27 mouse cellular contexts compared by ENCODE assay signal in the genomic region with DNA sequence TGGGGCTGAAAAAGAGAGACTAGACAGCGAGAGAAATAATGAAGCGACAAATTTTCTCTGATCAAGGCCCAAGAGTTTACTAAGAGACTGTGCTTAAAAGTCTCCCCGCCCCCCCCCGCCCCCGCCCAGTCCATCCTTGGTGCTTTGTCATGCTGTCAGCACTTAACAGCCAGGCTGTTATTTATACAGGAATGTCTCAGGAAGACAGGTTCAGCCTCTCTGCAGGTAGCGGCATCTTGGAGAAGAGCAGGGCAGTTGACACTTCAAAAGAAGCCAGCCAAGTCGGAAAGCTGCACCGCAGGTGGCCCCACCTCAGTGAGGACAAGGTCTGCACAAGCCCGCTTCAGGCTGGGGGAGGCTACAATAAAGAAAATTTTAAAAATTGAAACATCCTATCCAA.
DNase-seq lines count a peak whose midpoint lies in the region; ATAC-seq lines count a peak whose summit lies in the region.
"Had no signal": no experiment of that assay in that cellular context is flagged by ENCODE, and none has a peak within 500 bp of the region (broad histone marks: within the 10 kb centered on the region; RNA-seq: fewer than 3 reads in every experiment).

No protein-coding gene starts in this region.

- no peak overlapping the region for H3K4me2 ChIP-seq in midbrain, embryonic 15.5 days
- no peak overlapping the region for H3K4me2 ChIP-seq in heart, embryonic 12.5 days
- H3K4me2 ChIP-seq: forebrain, embryonic 13.5 days; heart, embryonic 11.5 days; heart, embryonic 15.5 days; hindbrain, embryonic 13.5 days; intestine, embryonic 15.5 days had no signal

- no peak overlapping the region for H3K27ac ChIP-seq in midbrain, embryonic 15.5 days
- no peak overlapping the region for H3K27ac ChIP-seq in midbrain, embryonic 10.5 days (replicated peaks)
- no peak overlapping the region for H3K27ac ChIP-seq in limb, embryonic 10.5 days
- no peak overlapping the region for H3K27ac ChIP-seq in heart, embryonic 12.5 days (ENCODE audit: poor library complexity, severe bottlenecking)
- H3K27ac ChIP-seq: forebrain, embryonic 10.5 days; forebrain, embryonic 13.5 days; heart, embryonic 15.5 days; hindbrain, embryonic 10.5 days; hindbrain, embryonic 13.5 days; intestine, embryonic 15.5 days had no signal

- no peaks in the 10 kb centered on the region for H3K36me3 ChIP-seq in midbrain, embryonic 15.5 days (replicated peaks)
- H3K36me3 ChIP-seq in midbrain, embryonic 10.5 days: no peaks in the 10 kb centered on the region
- H3K36me3 ChIP-seq in limb, embryonic 10.5 days: no peaks in the 10 kb centered on the region
- H3K36me3 ChIP-seq in heart, embryonic 12.5 days: no peaks in the 10 kb centered on the region
- H3K36me3 ChIP-seq: forebrain, embryonic 10.5 days; G1E; heart, embryonic 15.5 days; hindbrain, embryonic 10.5 days; hindbrain, embryonic 13.5 days; intestine, embryonic 15.5 days had no signal

- H3K9me3 ChIP-seq in midbrain, embryonic 15.5 days: no peaks in the 10 kb centered on the region
- H3K9me3 ChIP-seq in midbrain, embryonic 10.5 days (replicated peaks): no peaks in the 10 kb centered on the region
- no peaks in the 10 kb centered on the region for H3K9me3 ChIP-seq in limb, embryonic 10.5 days (replicated peaks)
- H3K9me3 ChIP-seq in heart, embryonic 12.5 days (replicated peaks): no peaks in the 10 kb centered on the region
- H3K9me3 ChIP-seq: forebrain, embryonic 10.5 days; forebrain, embryonic 13.5 days; heart, embryonic 15.5 days; hindbrain, embryonic 10.5 days; hindbrain, embryonic 13.5 days; intestine, embryonic 15.5 days had no signal

- H3K27me3 ChIP-seq in midbrain, embryonic 15.5 days (replicated peaks): no peaks in the 10 kb centered on the region
- H3K27me3 ChIP-seq in midbrain, embryonic 10.5 days (ENCODE audit: low read depth, poor library complexity, severe bottlenecking): no peaks in the 10 kb centered on the region
- no peaks in the 10 kb centered on the region for H3K27me3 ChIP-seq in limb, embryonic 10.5 days (ENCODE audit: low read depth, poor library complexity, severe bottlenecking)
- no peaks in the 10 kb centered on the region for H3K27me3 ChIP-seq in heart, embryonic 12.5 days (replicated peaks)
- H3K27me3 ChIP-seq: forebrain, embryonic 13.5 days; heart, embryonic 15.5 days; hindbrain, embryonic 13.5 days; intestine, embryonic 15.5 days; Patski had no signal

- H3K4me1 ChIP-seq in midbrain, embryonic 15.5 days: no peaks in the 10 kb centered on the region
- no peaks in the 10 kb centered on the region for H3K4me1 ChIP-seq in midbrain, embryonic 10.5 days
- H3K4me1 ChIP-seq in limb, embryonic 10.5 days: no peaks in the 10 kb centered on the region
- no peaks in the 10 kb centered on the region for H3K4me1 ChIP-seq in heart, embryonic 12.5 days (replicated peaks)
- H3K4me1 ChIP-seq: forebrain, embryonic 10.5 days; forebrain, embryonic 13.5 days; heart, embryonic 15.5 days; hindbrain, embryonic 10.5 days; hindbrain, embryonic 13.5 days; intestine, embryonic 15.5 days had no signal

- peak; percentile 66 for ATAC-seq in midbrain, embryonic 15.5 days (replicated peaks)
- ATAC-seq in heart, embryonic 12.5 days (ENCODE audit: insufficient number of reproducible peaks, low FRiP score): no peak
- ATAC-seq: activated CD4-positive, CD25-positive, alpha-beta regulatory T cell, adult 4 months; forebrain, embryonic 13.5 days; forebrain, embryonic 16.5 days; hindbrain, embryonic 16.5 days; intestine, embryonic 15.5 days; Patski had no signal

- H3K4me3 ChIP-seq in midbrain, embryonic 15.5 days: no peak overlapping the region
- no peak overlapping the region for H3K4me3 ChIP-seq in midbrain, embryonic 10.5 days
- H3K4me3 ChIP-seq in limb, embryonic 10.5 days: no peak overlapping the region
- H3K4me3 ChIP-seq in heart, embryonic 12.5 days: no peak overlapping the region
- H3K4me3 ChIP-seq: forebrain, embryonic 10.5 days; forebrain, embryonic 13.5 days; heart, embryonic 15.5 days; hindbrain, embryonic 10.5 days; hindbrain, embryonic 13.5 days; intestine, embryonic 15.5 days had no signal

- DNase-seq in cerebellum, postnatal 10 days: peak; percentile 9 to 31
- no peak for DNase-seq in cerebellum, adult 9-11 months
- no peak for DNase-seq in midbrain, embryonic 10.5 days (ENCODE audit: low spot score)
- peak; percentile 28 for DNase-seq in limb, embryonic 10.5 days (ENCODE audit: low spot score)
- no peak for DNase-seq in gastrocnemius, postnatal 25 days
- DNase-seq: adrenal gland, adult 8-10 months; adrenal gland, postnatal 25 days; cerebellum, adult 18-20 months; cerebellum, postnatal 36 days; gastrocnemius, postnatal 10 days; heart, adult 11 months; heart, postnatal 10 days; heart, postnatal 36 days had no signal

- H3K9ac ChIP-seq in midbrain, embryonic 15.5 days: no peak overlapping the region
- no peak overlapping the region for H3K9ac ChIP-seq in heart, embryonic 12.5 days
- H3K9ac ChIP-seq: forebrain, embryonic 13.5 days; heart, embryonic 15.5 days; hindbrain, embryonic 13.5 days; intestine, embryonic 15.5 days had no signal

- 20% methylated on average over 9 of the region's 9 CpGs for WGBS in midbrain, embryonic 15.5 days
- WGBS in midbrain, embryonic 10.5 days: 21% methylated on average over 9 of the region's 9 CpGs
- 10% methylated on average over 9 of the region's 9 CpGs for WGBS in limb, embryonic 10.5 days
- 12% methylated on average over 9 of the region's 9 CpGs for WGBS in heart, embryonic 12.5 days

Comparison
In these comparisons a context has a peak if more than half of its experiments do, and no peak if none do; other contexts are left out.
1. DNase-seq: peak in cerebellum, postnatal 10 days (2 of 2) and limb, embryonic 10.5 days (single experiment); none in cerebellum, adult 9-11 months (single experiment), midbrain, embryonic 10.5 days (single experiment) and gastrocnemius, postnatal 25 days (single experiment).